Mouse (Mus musculus) megakaryocyte, embryonic 14.5 days (primary cell): ENCODE results near the gene Ly9. TPM values are rescaled to one million over a fixed set of nuclear protein-coding genes. Genes with fewer than 3 reads are reported as not detected.

ENCODE experiments used
- H3K27me3 ChIP-seq: replicated peaks from 2 replicates; pipeline ENCODE3; 2012; ENCODE audit warnings: inconsistent platforms
- H3K36me3 ChIP-seq: replicated peaks from 2 replicates; pipeline ENCODE3; 2012; ENCODE audit warnings: low read length, inconsistent platforms, mixed read lengths
- H3K4me1 ChIP-seq: 2 replicates; pipeline ENCODE4 v1.6.1; 2012; ENCODE audit warnings: inconsistent platforms
- H3K4me3 ChIP-seq: replicated peaks from 2 replicates; pipeline ENCODE3; 2012; ENCODE audit warnings: moderate library complexity, mild to moderate bottlenecking, inconsistent platforms
- H3K9me3 ChIP-seq: 2 replicates; pipeline ENCODE4 v1.6.1; 2012; ENCODE audit warnings: inconsistent platforms
- FLI1 ChIP-seq: IDR thresholded peaks from 2 replicates; pipeline ENCODE4 v1.6.1; 2012; ENCODE audit warnings: low read length, inconsistent platforms, mixed read lengths
- GATA1 ChIP-seq: IDR thresholded peaks from 3 replicates; pipeline ENCODE4 v1.6.1; 2012; ENCODE audit warnings: mixed read lengths, low read length, inconsistent platforms, borderline replicate concordance
- polyA plus RNA-seq: library from polyadenylated mRNA; stranded (reverse); fragments of >175 nt; gene quantifications from 2 replicates; pipeline ENCODE4 v1.2.3, GENCODE M21; 2012; ENCODE audit warnings: low replicate concordance; ENCODE audit not compliant: insufficient read depth

Ly9 gene
- polyA plus RNA-seq, 1 experiment, result 3.3 TPM

DNA sequence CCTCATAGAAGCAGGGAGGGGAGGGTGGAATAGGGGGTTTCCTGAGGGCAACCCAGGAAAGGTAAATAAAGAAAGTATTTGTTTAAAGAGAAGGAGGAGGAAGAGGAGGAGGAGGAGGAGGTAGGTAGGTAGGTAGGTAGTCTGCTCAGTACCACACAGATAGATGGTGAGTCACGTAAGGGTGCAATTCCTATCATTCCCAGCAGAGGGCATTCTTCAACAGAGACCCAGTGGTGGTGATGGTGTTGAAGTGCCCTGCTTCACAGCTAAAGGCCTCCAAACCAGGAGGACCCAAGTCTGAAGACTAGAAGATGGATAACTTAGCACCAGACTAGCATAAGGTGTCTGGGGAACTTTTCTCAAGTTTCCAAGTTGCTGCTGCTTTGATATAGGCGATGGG is 2.8 kb upstream of the Ly9 start:
- H3K4me3 ChIP-seq, result no peak overlapping the region
- TF ChIP-seq GATA1 (no peak), FLI1 (no peak)
- H3K36me3 ChIP-seq, result no peaks in the 10 kb centered on the region
- no peaks in the 10 kb centered on the region for H3K9me3 ChIP-seq
- H3K4me1 ChIP-seq, result peaks cover 6% of the 10 kb centered on the region; the same call in 1 of the 2 replicates
- peaks cover 5% of the 10 kb centered on the region for H3K27me3 ChIP-seq

DNA sequence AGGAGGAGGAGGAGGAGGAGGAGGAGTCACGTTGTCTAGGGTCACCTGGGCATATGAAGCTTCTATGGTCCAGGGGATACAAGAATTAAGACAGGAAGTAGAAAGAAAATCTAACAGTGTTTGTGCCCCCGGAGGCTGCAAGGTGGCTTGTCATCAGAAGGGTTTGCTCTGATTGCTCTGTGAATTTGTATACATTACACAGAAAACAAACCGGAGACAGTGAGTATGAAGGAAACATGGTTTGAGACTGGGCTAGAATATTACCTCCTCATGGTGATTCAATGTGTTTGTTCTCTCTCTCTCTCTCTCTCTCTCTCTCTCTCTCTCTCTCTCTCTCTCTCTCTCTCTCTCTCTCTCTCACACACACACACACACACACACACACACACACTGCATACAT is 554 bp downstream of the Ly9 start:
- no peak for TF ChIP-seq FLI1
- no peak for TF ChIP-seq GATA1
- no peaks in the 10 kb centered on the region for H3K9me3 ChIP-seq
- peaks cover 8% of the 10 kb centered on the region for H3K27me3 ChIP-seq
- peaks cover 6% of the 10 kb centered on the region; the same call in 1 of the 2 replicates for H3K4me1 ChIP-seq
- H3K4me3 ChIP-seq, result no peak overlapping the region
- no peaks in the 10 kb centered on the region for H3K36me3 ChIP-seq

- Histone ChIP-seq H3K9me3 (no peaks in the 10 kb centered on the region), H3K4me3 (no peak overlapping the region), H3K36me3 (no peaks in the 10 kb centered on the region), H3K27me3 (peaks cover 11% of the 10 kb centered on the region), H3K4me1 (peaks cover 6% of the 10 kb centered on the region; the same call in 1 of the 2 replicates)
- TF ChIP-seq GATA1, result no peak
- no peak for TF ChIP-seq FLI1
These were observed 2.5 kb downstream of the Ly9 start for GRCm38 (mm10) chr1:171604686-171605085.

DNA sequence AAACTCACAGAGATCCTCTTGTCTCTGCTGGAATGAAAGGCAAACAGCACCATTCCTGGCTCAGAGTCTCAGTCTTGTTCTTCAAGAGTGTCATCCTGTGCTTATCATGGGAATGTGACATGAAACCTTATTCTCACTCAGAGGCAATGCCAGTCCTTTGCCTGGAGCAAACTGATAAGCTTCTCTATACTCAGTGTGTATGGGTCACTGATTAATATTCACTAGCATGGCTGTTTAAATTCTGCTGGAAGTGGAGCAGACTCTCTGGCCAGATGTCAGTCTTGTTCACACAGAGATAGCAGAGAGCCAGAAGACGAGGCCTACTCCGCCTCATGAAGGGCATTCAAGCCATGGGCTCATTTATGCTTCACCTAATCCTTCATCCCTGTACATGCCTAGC is 22.6 kb downstream of the Ly9 start:
- no peak overlapping the region for H3K4me3 ChIP-seq
- peaks cover 14% of the 10 kb centered on the region for H3K4me1 ChIP-seq
- H3K36me3 ChIP-seq, result peaks cover 55% of the 10 kb centered on the region
- H3K27me3 ChIP-seq, result peaks cover 5% of the 10 kb centered on the region
- no peaks in the 10 kb centered on the region for H3K9me3 ChIP-seq
- TF ChIP-seq GATA1 (no peak), FLI1 (no peak)

DNA sequence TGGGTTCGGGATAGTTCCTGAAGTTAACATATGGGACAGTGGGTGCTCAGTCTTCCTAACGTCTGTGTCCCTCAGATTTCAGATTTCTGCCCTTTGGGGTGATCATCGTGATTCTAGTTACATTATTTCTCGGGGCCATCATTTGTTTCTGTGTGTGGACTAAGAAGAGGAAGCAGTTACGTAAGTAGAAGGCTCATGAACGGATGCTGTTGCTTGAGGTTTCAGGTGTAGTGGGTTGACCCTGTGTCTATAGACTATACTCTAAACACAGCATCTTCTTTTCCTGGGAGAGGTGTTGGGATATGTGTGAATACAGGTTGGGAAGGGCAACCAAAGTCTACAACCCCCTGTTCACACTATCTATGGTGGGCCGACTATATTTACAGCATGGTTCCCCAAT is 30.0 kb downstream of the Ly9 start:
- peaks cover 12% of the 10 kb centered on the region for H3K27me3 ChIP-seq
- no peak for TF ChIP-seq FLI1
- no peak for TF ChIP-seq GATA1
- H3K4me3 ChIP-seq, result no peak overlapping the region
- no peaks in the 10 kb centered on the region for H3K9me3 ChIP-seq
- H3K4me1 ChIP-seq, result peaks cover 28% of the 10 kb centered on the region
- peaks cover 51% of the 10 kb centered on the region for H3K36me3 ChIP-seq

DNA sequence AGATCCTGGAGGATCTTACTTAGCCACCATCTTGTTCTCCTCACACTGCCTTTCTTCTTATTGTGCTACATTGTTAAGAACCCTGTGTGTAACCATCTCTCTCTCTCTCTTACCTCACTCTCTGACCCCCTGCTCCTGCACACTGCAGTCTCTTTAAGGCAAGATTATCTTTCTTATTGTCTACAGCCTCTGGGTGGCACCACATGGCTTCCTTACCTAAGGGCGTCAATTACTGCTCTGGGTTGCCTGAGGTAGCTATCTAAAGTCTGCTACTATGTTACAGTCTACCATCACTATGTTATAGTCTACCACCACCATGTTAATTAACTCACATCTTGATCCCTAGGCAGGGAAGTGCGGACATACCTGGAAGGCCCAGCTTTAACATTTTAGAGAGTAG is 38.8 kb downstream of the Ly9 start:
- Histone ChIP-seq H3K27me3 (peaks cover 5% of the 10 kb centered on the region), H3K36me3 (peaks cover 16% of the 10 kb centered on the region), H3K4me3 (no peak overlapping the region), H3K9me3 (no peaks in the 10 kb centered on the region), H3K4me1 (peaks cover 35% of the 10 kb centered on the region)
- TF ChIP-seq FLI1, result no peak

DNA sequence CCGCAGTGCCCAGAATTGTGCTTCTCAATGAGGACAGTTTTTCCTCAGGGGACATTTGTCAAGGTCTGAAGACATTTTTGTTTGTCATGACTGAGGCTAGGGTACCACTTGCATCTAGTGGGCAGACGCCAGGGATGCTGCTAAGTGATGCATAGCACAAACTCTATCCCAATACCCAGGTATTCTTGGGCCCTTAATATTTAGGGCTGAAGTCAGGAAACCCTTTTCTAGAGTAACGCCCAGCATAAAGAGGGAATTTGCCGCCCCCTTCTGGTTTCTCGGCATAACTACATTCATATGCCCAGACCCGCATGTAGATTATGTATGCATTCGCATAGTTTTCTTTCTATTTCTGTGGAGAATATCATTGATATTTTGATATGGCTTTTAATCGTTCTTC is 40.4 kb downstream of the Ly9 start:
- peaks cover 51% of the 10 kb centered on the region for H3K4me1 ChIP-seq
- no peak overlapping the region for H3K4me3 ChIP-seq
- H3K9me3 ChIP-seq, result no peaks in the 10 kb centered on the region
- no peak for TF ChIP-seq GATA1
- TF ChIP-seq FLI1, result no peak
- H3K27me3 ChIP-seq, result peaks cover 5% of the 10 kb centered on the region
- H3K36me3 ChIP-seq, result peaks cover 21% of the 10 kb centered on the region

DNA sequence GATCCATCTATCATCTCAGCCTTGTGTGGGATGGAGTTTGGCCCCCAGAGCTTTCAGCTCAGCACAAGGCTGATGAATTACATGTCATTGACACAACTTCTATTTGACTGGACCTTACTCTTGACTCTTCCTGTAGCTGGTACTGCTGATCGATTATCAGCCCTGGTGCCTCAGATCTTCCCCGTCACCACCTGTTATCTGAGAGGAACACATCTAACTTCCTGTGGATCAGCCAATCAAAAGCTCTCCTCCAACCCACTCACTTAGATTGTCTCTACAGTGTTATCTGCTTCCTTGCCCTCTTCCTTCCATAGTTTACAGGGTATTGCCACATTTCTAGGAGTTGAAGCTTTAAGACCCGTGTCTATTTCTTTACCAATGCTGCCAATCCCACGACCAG is 41.3 kb downstream of the Ly9 start:
- peaks cover 5% of the 10 kb centered on the region for H3K27me3 ChIP-seq
- H3K4me3 ChIP-seq, result no peak overlapping the region
- H3K36me3 ChIP-seq, result peaks cover 21% of the 10 kb centered on the region
- no peaks in the 10 kb centered on the region for H3K9me3 ChIP-seq
- TF ChIP-seq GATA1 (no peak), FLI1 (no peak)
- H3K4me1 ChIP-seq, result peaks cover 60% of the 10 kb centered on the region

DNA sequence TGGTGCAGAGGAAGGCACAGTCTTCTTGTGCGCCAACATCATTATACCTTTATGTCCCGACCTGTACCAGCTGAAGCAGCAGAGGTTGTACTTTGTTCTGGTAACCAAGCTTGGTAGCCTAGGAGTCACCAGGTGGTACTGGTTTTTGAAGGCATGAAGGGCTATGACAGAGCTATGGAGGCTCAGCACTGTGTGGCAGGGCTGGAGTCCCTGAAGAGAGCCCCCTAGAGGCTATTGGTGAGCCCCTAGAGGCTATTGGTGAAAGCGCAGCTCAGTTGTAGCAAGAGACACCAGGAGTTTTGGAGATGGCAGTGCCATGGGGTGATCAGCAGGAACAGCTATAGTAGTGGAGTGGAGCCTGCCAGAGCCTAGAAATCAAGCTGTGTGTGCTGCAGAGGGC is 43.0 kb downstream of the Ly9 start:
- H3K9me3 ChIP-seq, result no peaks in the 10 kb centered on the region
- H3K4me1 ChIP-seq, result peaks cover 76% of the 10 kb centered on the region
- peaks cover 21% of the 10 kb centered on the region for H3K36me3 ChIP-seq
- TF ChIP-seq FLI1 (no peak), GATA1 (no peak)
- H3K27me3 ChIP-seq, result peaks cover 3% of the 10 kb centered on the region
- no peak overlapping the region for H3K4me3 ChIP-seq

DNA sequence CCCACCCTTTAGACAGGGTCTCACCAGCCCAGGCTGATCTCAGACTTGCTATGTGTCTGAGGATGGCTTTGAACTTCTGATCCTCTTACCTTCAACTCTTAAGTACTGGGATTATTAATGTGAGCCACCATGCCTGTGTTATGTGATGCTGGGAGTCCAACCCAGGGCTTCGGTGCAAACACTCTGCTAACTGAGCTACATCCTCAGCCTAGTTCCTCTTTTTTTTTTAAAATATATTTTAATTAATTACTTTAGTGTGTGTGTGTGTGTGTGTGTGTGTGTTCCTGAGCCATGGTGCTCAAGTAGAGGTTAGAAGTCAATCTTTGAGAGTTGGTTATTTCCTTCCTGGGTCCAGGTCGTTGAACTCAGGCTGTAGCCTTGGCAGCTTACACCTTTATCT is 44.2 kb downstream of the Ly9 start:
- Histone ChIP-seq H3K9me3 (no peaks in the 10 kb centered on the region), H3K4me3 (no peak overlapping the region), H3K27me3 (peaks cover 1% of the 10 kb centered on the region), H3K4me1 (peaks cover 86% of the 10 kb centered on the region), H3K36me3 (peaks cover 21% of the 10 kb centered on the region)
- TF ChIP-seq GATA1 (no peak), FLI1 (no peak)

- peak overlapping the region; percentile 87 for H3K4me3 ChIP-seq
- peaks cover 87% of the 10 kb centered on the region for H3K4me1 ChIP-seq
- peaks cover 21% of the 10 kb centered on the region for H3K36me3 ChIP-seq
- H3K27me3 ChIP-seq, result no peaks in the 10 kb centered on the region
- no peaks in the 10 kb centered on the region for H3K9me3 ChIP-seq
- TF ChIP-seq GATA1 (no peak), FLI1 (peak; percentile 38; the same call in 1 of the 2 replicates)
These were observed 45.5 kb downstream of the Ly9 start for GRCm38 (mm10) chr1:171561639-171562225.

- Histone ChIP-seq H3K4me1 (peaks cover 85% of the 10 kb centered on the region), H3K27me3 (no peaks in the 10 kb centered on the region), H3K9me3 (no peaks in the 10 kb centered on the region), H3K4me3 (peak overlapping the region; percentile 81), H3K36me3 (peaks cover 21% of the 10 kb centered on the region)
- TF ChIP-seq FLI1 (peak; percentile 59; the same call in 1 of the 2 replicates), GATA1 (peak; percentile 78; the same call in 1 of the 3 replicates)
These were observed 46.0 kb downstream of the Ly9 start for GRCm38 (mm10) chr1:171561200-171561599.
